Comparison of ENCODE assay signal across 13 mouse cellular contexts in the genomic region with DNA sequence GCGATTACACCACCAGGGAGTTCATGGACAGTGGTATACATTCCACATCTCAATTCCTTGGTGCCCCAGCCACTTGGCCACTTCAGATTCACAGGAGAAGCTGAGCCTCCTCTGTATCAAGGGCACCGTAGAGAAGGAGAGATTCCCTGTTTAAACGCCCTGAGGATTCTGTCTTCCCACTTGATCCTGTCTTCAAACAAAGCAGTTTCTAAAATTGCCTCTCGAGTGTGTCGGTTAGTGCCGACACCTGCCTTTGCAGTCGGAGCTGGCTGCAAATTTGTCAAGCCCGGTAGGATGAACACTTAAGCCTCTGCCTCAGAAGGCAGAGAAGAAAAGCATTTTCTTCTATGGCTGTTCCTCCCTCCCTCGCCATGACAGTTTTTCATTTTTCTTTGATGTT. TPM values are rescaled to one million over a fixed set of nuclear protein-coding genes. Genes with fewer than 3 reads are reported as not detected.
DNase-seq lines count a peak whose midpoint lies in the region; ATAC-seq lines count a peak whose summit lies in the region.
"Had no signal": no experiment of that assay in that cellular context is flagged by ENCODE, and none has a peak within 500 bp of the region (broad histone marks: within the 10 kb centered on the region; RNA-seq: fewer than 3 reads in every experiment).

No protein-coding gene starts in this region.

- no peak overlapping the region for H3K27ac ChIP-seq in embryonic facial prominence, embryonic 15.5 days (replicated peaks)
- no peak overlapping the region for H3K27ac ChIP-seq in embryonic facial prominence, embryonic 10.5 days (replicated peaks)
- peak overlapping the region; percentile 36; the same call in 1 of the 2 replicates for H3K27ac ChIP-seq in hindbrain, embryonic 16.5 days (ENCODE audit: low read depth, low read length)
- H3K27ac ChIP-seq in hindbrain, embryonic 11.5 days (ENCODE audit: low read depth, low read length): no peak overlapping the region
- H3K27ac ChIP-seq in midbrain, embryonic 16.5 days (ENCODE audit: low read length): peak overlapping the region; percentile 72
- H3K27ac ChIP-seq in midbrain, embryonic 13.5 days: no peak overlapping the region
- H3K27ac ChIP-seq: heart, adult 2 months; heart, embryonic 15.5 days; limb, embryonic 15.5 days; liver, embryonic 15.5 days had no signal

- H3K4me2 ChIP-seq in embryonic facial prominence, embryonic 15.5 days (replicated peaks): no peak overlapping the region
- no peak overlapping the region for H3K4me2 ChIP-seq in hindbrain, embryonic 16.5 days (ENCODE audit: low read length)
- H3K4me2 ChIP-seq in hindbrain, embryonic 11.5 days (replicated peaks; ENCODE audit: low read depth, low read length): no peak overlapping the region
- no peak overlapping the region for H3K4me2 ChIP-seq in midbrain, embryonic 16.5 days (ENCODE audit: low read length)
- H3K4me2 ChIP-seq in midbrain, embryonic 13.5 days (replicated peaks): no peak overlapping the region
- H3K4me2 ChIP-seq: heart, embryonic 15.5 days; limb, embryonic 15.5 days; liver, embryonic 15.5 days had no signal

- peaks cover 9% of the 10 kb centered on the region; the same call in 1 of the 2 replicates for H3K36me3 ChIP-seq in embryonic facial prominence, embryonic 15.5 days
- H3K36me3 ChIP-seq in embryonic facial prominence, embryonic 10.5 days (replicated peaks): peaks cover 15% of the 10 kb centered on the region
- H3K36me3 ChIP-seq in hindbrain, embryonic 16.5 days (ENCODE audit: control insufficient read depth, insufficient read depth, low read length): no peaks in the 10 kb centered on the region; the same call in 1 of the 2 replicates
- no peaks in the 10 kb centered on the region for H3K36me3 ChIP-seq in hindbrain, embryonic 11.5 days (ENCODE audit: control insufficient read depth, insufficient read depth, low read length)
- H3K36me3 ChIP-seq in midbrain, embryonic 16.5 days (ENCODE audit: control insufficient read depth, insufficient read depth, low read length): no peaks in the 10 kb centered on the region
- peaks cover 13% of the 10 kb centered on the region for H3K36me3 ChIP-seq in midbrain, embryonic 13.5 days
- H3K36me3 ChIP-seq: liver, embryonic 15.5 days had no signal

- no peak for DNase-seq in embryonic facial prominence, embryonic 10.5 days (ENCODE audit: low spot score)
- no peak for DNase-seq in hindbrain, embryonic 11.5 days (ENCODE audit: low spot score)
- DNase-seq in right cerebral cortex, postnatal 25 days: peak; percentile 51
- no peak for DNase-seq in kidney, adult 8-10 months

- peak overlapping the region; percentile 4; the same call in 1 of the 2 replicates for H3K9ac ChIP-seq in embryonic facial prominence, embryonic 15.5 days
- H3K9ac ChIP-seq in hindbrain, embryonic 16.5 days (ENCODE audit: low read depth, low read length): no peak overlapping the region
- H3K9ac ChIP-seq in hindbrain, embryonic 11.5 days (ENCODE audit: low read depth, low read length): no peak overlapping the region
- H3K9ac ChIP-seq in midbrain, embryonic 16.5 days (ENCODE audit: low read depth, low read length): no peak overlapping the region
- no peak overlapping the region for H3K9ac ChIP-seq in midbrain, embryonic 13.5 days (replicated peaks)
- H3K9ac ChIP-seq: heart, embryonic 15.5 days; limb, embryonic 15.5 days; liver, embryonic 15.5 days had no signal

- H3K4me1 ChIP-seq in embryonic facial prominence, embryonic 15.5 days: peaks cover 5% of the 10 kb centered on the region; the same call in 1 of the 2 replicates
- no peaks in the 10 kb centered on the region for H3K4me1 ChIP-seq in embryonic facial prominence, embryonic 10.5 days
- no peaks in the 10 kb centered on the region; the same call in 1 of the 2 replicates for H3K4me1 ChIP-seq in hindbrain, embryonic 16.5 days (ENCODE audit: control insufficient read depth, insufficient read depth, low read depth, low read length)
- H3K4me1 ChIP-seq in hindbrain, embryonic 11.5 days (replicated peaks; ENCODE audit: control insufficient read depth, insufficient read depth, low read length): no peaks in the 10 kb centered on the region
- H3K4me1 ChIP-seq in midbrain, embryonic 16.5 days (ENCODE audit: control insufficient read depth, insufficient read depth, low read length): peaks cover 4% of the 10 kb centered on the region
- peaks cover 8% of the 10 kb centered on the region; the same call in 1 of the 2 replicates for H3K4me1 ChIP-seq in midbrain, embryonic 13.5 days (replicated peaks)
- H3K4me1 ChIP-seq: liver, embryonic 15.5 days had no signal

- no peaks in the 10 kb centered on the region for H3K27me3 ChIP-seq in embryonic facial prominence, embryonic 15.5 days
- H3K27me3 ChIP-seq in embryonic facial prominence, embryonic 10.5 days (replicated peaks; ENCODE audit: low read depth, poor library complexity, severe bottlenecking): no peaks in the 10 kb centered on the region
- no peaks in the 10 kb centered on the region for H3K27me3 ChIP-seq in hindbrain, embryonic 16.5 days (replicated peaks; ENCODE audit: control insufficient read depth, insufficient read depth, low read length)
- H3K27me3 ChIP-seq in hindbrain, embryonic 11.5 days (ENCODE audit: control insufficient read depth, insufficient read depth, low read length): no peaks in the 10 kb centered on the region
- no peaks in the 10 kb centered on the region for H3K27me3 ChIP-seq in midbrain, embryonic 16.5 days (ENCODE audit: control insufficient read depth, insufficient read depth, low read depth, low read length)
- no peaks in the 10 kb centered on the region for H3K27me3 ChIP-seq in midbrain, embryonic 13.5 days
- H3K27me3 ChIP-seq: limb, embryonic 15.5 days; liver, embryonic 15.5 days had no signal

- ATAC-seq in embryonic facial prominence, embryonic 15.5 days (ENCODE audit: insufficient number of reproducible peaks, low FRiP score, low TSS enrichment, low read depth): no peak
- ATAC-seq in hindbrain, embryonic 16.5 days: no peak
- no peak for ATAC-seq in hindbrain, embryonic 11.5 days (ENCODE audit: low FRiP score)
- ATAC-seq in midbrain, embryonic 16.5 days: 0 out of 2 replicates have a peak, but pooled peaks have one; percentile 19
- no peak for ATAC-seq in midbrain, embryonic 13.5 days

- H3K9me3 ChIP-seq in embryonic facial prominence, embryonic 15.5 days (replicated peaks): no peaks in the 10 kb centered on the region
- no peaks in the 10 kb centered on the region for H3K9me3 ChIP-seq in embryonic facial prominence, embryonic 10.5 days
- no peaks in the 10 kb centered on the region for H3K9me3 ChIP-seq in hindbrain, embryonic 16.5 days (ENCODE audit: control insufficient read depth, low read length)
- H3K9me3 ChIP-seq in hindbrain, embryonic 11.5 days (ENCODE audit: control insufficient read depth, low read length): no peaks in the 10 kb centered on the region
- H3K9me3 ChIP-seq in midbrain, embryonic 16.5 days (replicated peaks; ENCODE audit: control insufficient read depth, low read length, poor library complexity, severe bottlenecking): no peaks in the 10 kb centered on the region
- H3K9me3 ChIP-seq in midbrain, embryonic 13.5 days: no peaks in the 10 kb centered on the region
- H3K9me3 ChIP-seq: heart, embryonic 15.5 days; limb, embryonic 15.5 days; liver, embryonic 15.5 days had no signal

- H3K4me3 ChIP-seq in embryonic facial prominence, embryonic 15.5 days (replicated peaks): no peak overlapping the region
- no peak overlapping the region for H3K4me3 ChIP-seq in embryonic facial prominence, embryonic 10.5 days
- no peak overlapping the region for H3K4me3 ChIP-seq in hindbrain, embryonic 16.5 days (ENCODE audit: low read length)
- H3K4me3 ChIP-seq in hindbrain, embryonic 11.5 days (ENCODE audit: low read depth, low read length): no peak overlapping the region
- no peak overlapping the region for H3K4me3 ChIP-seq in midbrain, embryonic 16.5 days (ENCODE audit: low read depth, low read length)
- H3K4me3 ChIP-seq in midbrain, embryonic 13.5 days (replicated peaks): no peak overlapping the region
- H3K4me3 ChIP-seq: erythroblast, embryonic 14.5 days; heart, adult 2 months; heart, embryonic 15.5 days; limb, embryonic 15.5 days; liver, embryonic 15.5 days had no signal

- WGBS in embryonic facial prominence, embryonic 15.5 days: 75% methylated on average over 9 of the region's 9 CpGs
- WGBS in embryonic facial prominence, embryonic 10.5 days: 89% methylated on average over 9 of the region's 9 CpGs
- WGBS in hindbrain, embryonic 16.5 days: 84% methylated on average over 9 of the region's 9 CpGs
- 92% methylated on average over 9 of the region's 9 CpGs for WGBS in hindbrain, embryonic 11.5 days
- WGBS in midbrain, embryonic 16.5 days: 48% methylated on average over 9 of the region's 9 CpGs
- WGBS in midbrain, embryonic 13.5 days: 84% methylated on average over 9 of the region's 9 CpGs

RNA-seq across cellular contexts. Expression of a gene that starts 50.3 kb away (rescaled TPM):
- 22.5 and 24.3 TPM in 2 replicates for polyA plus RNA-seq in embryonic facial prominence, embryonic 15.5 days (2015; fragmentation: Nextera tagmentation; extraction: Ambion mirVana)
- polyA plus RNA-seq in embryonic facial prominence, embryonic 10.5 days (2016; fragmentation: Nextera tagmentation; extraction: Ambion mirVana): 22.9 and 23.0 TPM in 2 replicates
- polyA plus RNA-seq in hindbrain, embryonic 16.5 days (2015; fragmentation: Nextera tagmentation; extraction: Ambion mirVana): 16.3 and 17.7 TPM in 2 replicates
- polyA plus RNA-seq in hindbrain, embryonic 11.5 days (2014; fragmentation: Nextera tagmentation; extraction: Ambion mirVana): 23.0 and 26.8 TPM in 2 replicates
- 18.0 and 19.8 TPM in 2 replicates for polyA plus RNA-seq in midbrain, embryonic 16.5 days (2015; fragmentation: Nextera tagmentation; extraction: Ambion mirVana)
- polyA plus RNA-seq in midbrain, embryonic 13.5 days (2015; fragmentation: Nextera tagmentation; extraction: Ambion mirVana): 20.0 and 21.3 TPM in 2 replicates

Comparison
In these comparisons a context has a peak if more than half of its experiments do, and no peak if none do; other contexts are left out.
1. H3K27ac ChIP-seq: peak in hindbrain, embryonic 16.5 days (single experiment) and midbrain, embryonic 16.5 days (single experiment); none in embryonic facial prominence, embryonic 15.5 days (single experiment), embryonic facial prominence, embryonic 10.5 days (single experiment), hindbrain, embryonic 11.5 days (single experiment) and midbrain, embryonic 13.5 days (single experiment).